Mouse (Mus musculus) kidney, adult 9 months (tissue): ENCODE data around the gene Yars2.
"Not testable (repeated sequence)": the region's sequence is repeated elsewhere in the genome, so short reads cannot be mapped to it uniquely, and the experiment has no call there.

Experiments used
- DNase-seq: peaks from one replicate; pipeline ENCODE4 v3.0.0; 2022

Yars2 gene

GRCm38 (mm10) chr16:16302369-16303137 is at the start of gene Yars2:
Yars2 (plus strand) TSS chr16:16302965.
- peak; percentile 94 for DNase-seq

- DNase-seq: peak; percentile 6
These were observed 49.3 kb upstream of the Yars2 start for GRCm38 (mm10) chr16:16253326-16254074.

- DNase-seq: no peak
These were observed 47.5 kb upstream of the Yars2 start for GRCm38 (mm10) chr16:16255217-16255616.

GRCm38 (mm10) chr16:16255874-16256273 is 46.9 kb upstream of the Yars2 start:
- DNase-seq: no peak

- no peak for DNase-seq
These were observed 46.1 kb upstream of the Yars2 start for GRCm38 (mm10) chr16:16256672-16257071.

- DNase-seq: no peak
These were observed 41.9 kb upstream of the Yars2 start for GRCm38 (mm10) chr16:16260882-16261281.

GRCm38 (mm10) chr16:16261481-16261880 is 41.3 kb upstream of the Yars2 start:
- DNase-seq: no peak

- DNase-seq: no peak
These were observed 40.3 kb upstream of the Yars2 start for GRCm38 (mm10) chr16:16262436-16262835.

GRCm38 (mm10) chr16:16272978-16273377 is 29.8 kb upstream of the Yars2 start:
- no peak for DNase-seq

- no peak for DNase-seq
These were observed 29.0 kb upstream of the Yars2 start for GRCm38 (mm10) chr16:16273752-16274151.

- DNase-seq: peak; percentile 40
These were observed 518 bp downstream of the Yars2 start for GRCm38 (mm10) chr16:16303138-16303827.

- no peak for DNase-seq
These were observed 1.1 kb downstream of the Yars2 start for GRCm38 (mm10) chr16:16303888-16304287.

- DNase-seq: no peak
These were observed 8.6 kb downstream of the Yars2 start for GRCm38 (mm10) chr16:16311319-16311718.

GRCm38 (mm10) chr16:16325775-16326336 is 23.1 kb downstream of the Yars2 start:
- DNase-seq: peak; percentile 26

- no peak for DNase-seq
These were observed 43.7 kb downstream of the Yars2 start for GRCm38 (mm10) chr16:16346420-16346819.

GRCm38 (mm10) chr16:16357908-16358307 is 55.1 kb downstream of the Yars2 start:
- peak; percentile 12 for DNase-seq

- peak; percentile 93 for DNase-seq
These were observed 55.8 kb downstream of the Yars2 start, which contains the start of gene Dnm1l for GRCm38 (mm10) chr16:16358481-16359100. Dnm1l (minus strand) TSS chr16:16358959.

- DNase-seq: not testable (repeated sequence)
These were observed 56.3 kb downstream of the Yars2 start for GRCm38 (mm10) chr16:16359101-16359482.
